Mouse (Mus musculus): ENCODE results near the gene Hemk1. TPM values are rescaled to one million over a fixed set of nuclear protein-coding genes. Genes with fewer than 3 reads are reported as not detected.

Gene Hemk1
- polyA plus RNA-seq (2012; fragmentation: generic; extraction: Trizol) = 14.1 TPM
- long read RNA-seq, experiment 1, transcript Hemk1-201 (11 exons, 2,192 nt) = major isoform, 6 of 18 reads
- long read RNA-seq, experiment 1, partial matches to known transcripts = 6 of 18 reads
- long read RNA-seq, experiment 1, other reads (novel, unspliced or antisense) = 6 of 18 reads
- long read RNA-seq, experiment 2, transcript Hemk1-201 (11 exons, 2,192 nt) = major isoform, 28 of 41 reads
- long read RNA-seq, experiment 2, partial matches to known transcripts = 1 of 41 reads
- long read RNA-seq, experiment 2, other reads (novel, unspliced or antisense) = 11 of 41 reads

GRCm38 (mm10) chr9:107338172-107338883, at the start of gene Hemk1:
Gene Hemk1 (minus strand): TSS chr9:107338350.
- peaks cover 19% of the 10 kb centered on the region for H3K27me3 ChIP-seq (ENCODE audit: control insufficient read depth, insufficient read depth, insufficient read length)
- TF ChIP-seq CTCF (IDR thresholded peaks at IDR 0.05; ENCODE audit: control insufficient read depth, insufficient read depth, insufficient read length) (no peak), MAX (IDR thresholded peaks at IDR 0.05) (no peak), USF1 (IDR thresholded peaks at IDR 0.05; ENCODE audit: low read depth) (no peak), MYOD1 (IDR thresholded peaks at IDR 0.05; ENCODE audit: control insufficient read depth, insufficient read length, low read depth) (no peak), MYOG (IDR thresholded peaks at IDR 0.05; ENCODE audit: control insufficient read depth, extremely low read depth, insufficient read length) (no peak), FOSL1 (IDR thresholded peaks at IDR 0.05; ENCODE audit: insufficient read depth, low read length, poor library complexity, severe bottlenecking) (no peak), CEBPB (IDR thresholded peaks at IDR 0.05; ENCODE audit: low read depth) (no peak)
- H3K79me2 ChIP-seq (ENCODE audit: control insufficient read depth, insufficient read depth) = no peaks in the 10 kb centered on the region
- peak within 1 kb of the TSS; percentile 68 for H3ac ChIP-seq (ENCODE audit: control insufficient read depth, insufficient read length, low read depth)
- H3K4me3 ChIP-seq (ENCODE audit: insufficient read depth, poor library complexity, severe bottlenecking) = peak within 1 kb of the TSS; percentile 56
- no peaks in the 10 kb centered on the region for H3K36me3 ChIP-seq (ENCODE audit: control insufficient read depth, insufficient read depth)
- H3K79me3 ChIP-seq (ENCODE audit: low read depth) = no peaks in the 10 kb centered on the region

- no peak for TF ChIP-seq CTCF (IDR thresholded peaks at IDR 0.05; ENCODE audit: control insufficient read depth, insufficient read depth, insufficient read length)
- TF ChIP-seq USF1 (IDR thresholded peaks at IDR 0.05; ENCODE audit: low read depth) = no peak
- TF ChIP-seq MAX (IDR thresholded peaks at IDR 0.05) = no peak
- TF ChIP-seq CEBPB (IDR thresholded peaks at IDR 0.05; ENCODE audit: low read depth) = no peak
- TF ChIP-seq FOSL1 (IDR thresholded peaks at IDR 0.05; ENCODE audit: insufficient read depth, low read length, poor library complexity, severe bottlenecking) = no peak
- TF ChIP-seq MYOG (IDR thresholded peaks at IDR 0.05; ENCODE audit: control insufficient read depth, extremely low read depth, insufficient read length) = no peak
- no peak for TF ChIP-seq MYOD1 (IDR thresholded peaks at IDR 0.05; ENCODE audit: control insufficient read depth, insufficient read length, low read depth)
- no peaks in the 10 kb centered on the region for H3K79me3 ChIP-seq (ENCODE audit: low read depth)
- H3K36me3 ChIP-seq (ENCODE audit: control insufficient read depth, insufficient read depth) = no peaks in the 10 kb centered on the region
- H3ac ChIP-seq (ENCODE audit: control insufficient read depth, insufficient read length, low read depth) = no peak overlapping the region
- no peak overlapping the region for H3K4me3 ChIP-seq (ENCODE audit: insufficient read depth, poor library complexity, severe bottlenecking)
- no peaks in the 10 kb centered on the region for H3K79me2 ChIP-seq (ENCODE audit: control insufficient read depth, insufficient read depth)
- H3K27me3 ChIP-seq (ENCODE audit: control insufficient read depth, insufficient read depth, insufficient read length) = peaks cover 52% of the 10 kb centered on the region
Measured at GRCm38 (mm10) chr9:107387708-107388107, 49.6 kb upstream of the Hemk1 start.

GRCm38 (mm10) chr9:107386722-107387121, 48.6 kb upstream of the Hemk1 start:
- H3ac ChIP-seq (ENCODE audit: control insufficient read depth, insufficient read length, low read depth) = no peak overlapping the region
- no peaks in the 10 kb centered on the region for H3K79me2 ChIP-seq (ENCODE audit: control insufficient read depth, insufficient read depth)
- H3K4me3 ChIP-seq (ENCODE audit: insufficient read depth, poor library complexity, severe bottlenecking) = no peak overlapping the region
- H3K27me3 ChIP-seq (ENCODE audit: control insufficient read depth, insufficient read depth, insufficient read length) = peaks cover 48% of the 10 kb centered on the region
- H3K36me3 ChIP-seq (ENCODE audit: control insufficient read depth, insufficient read depth) = no peaks in the 10 kb centered on the region
- no peaks in the 10 kb centered on the region for H3K79me3 ChIP-seq (ENCODE audit: low read depth)
- TF ChIP-seq USF1 (IDR thresholded peaks at IDR 0.05; ENCODE audit: low read depth) (no peak), MYOG (IDR thresholded peaks at IDR 0.05; ENCODE audit: control insufficient read depth, extremely low read depth, insufficient read length) (no peak), CTCF (IDR thresholded peaks at IDR 0.05; ENCODE audit: control insufficient read depth, insufficient read depth, insufficient read length) (no peak)

- Histone ChIP-seq H3K4me3 (ENCODE audit: insufficient read depth, poor library complexity, severe bottlenecking) (no peak overlapping the region), H3K79me3 (ENCODE audit: low read depth) (no peaks in the 10 kb centered on the region), H3K27me3 (ENCODE audit: control insufficient read depth, insufficient read depth, insufficient read length) (peaks cover 36% of the 10 kb centered on the region), H3K36me3 (ENCODE audit: control insufficient read depth, insufficient read depth) (no peaks in the 10 kb centered on the region), H3K79me2 (ENCODE audit: control insufficient read depth, insufficient read depth) (no peaks in the 10 kb centered on the region), H3ac (ENCODE audit: control insufficient read depth, insufficient read length, low read depth) (no peak overlapping the region)
- TF ChIP-seq USF1 (IDR thresholded peaks at IDR 0.05; ENCODE audit: low read depth) (no peak), FOSL1 (IDR thresholded peaks at IDR 0.05; ENCODE audit: insufficient read depth, low read length, poor library complexity, severe bottlenecking) (no peak), MAX (IDR thresholded peaks at IDR 0.05) (no peak), MYOD1 (IDR thresholded peaks at IDR 0.05; ENCODE audit: control insufficient read depth, insufficient read length, low read depth) (no peak), CEBPB (IDR thresholded peaks at IDR 0.05; ENCODE audit: low read depth) (no peak), CTCF (IDR thresholded peaks at IDR 0.05; ENCODE audit: control insufficient read depth, insufficient read depth, insufficient read length) (no peak), MYOG (IDR thresholded peaks at IDR 0.05; ENCODE audit: control insufficient read depth, extremely low read depth, insufficient read length) (no peak)
Measured at GRCm38 (mm10) chr9:107384396-107384795, 46.2 kb upstream of the Hemk1 start.

- Histone ChIP-seq H3K79me2 (ENCODE audit: control insufficient read depth, insufficient read depth) (no peaks in the 10 kb centered on the region), H3K79me3 (ENCODE audit: low read depth) (no peaks in the 10 kb centered on the region), H3K4me3 (ENCODE audit: insufficient read depth, poor library complexity, severe bottlenecking) (no peak overlapping the region), H3ac (ENCODE audit: control insufficient read depth, insufficient read length, low read depth) (no peak overlapping the region), H3K27me3 (ENCODE audit: control insufficient read depth, insufficient read depth, insufficient read length) (peaks cover 41% of the 10 kb centered on the region), H3K36me3 (ENCODE audit: control insufficient read depth, insufficient read depth) (no peaks in the 10 kb centered on the region)
- TF ChIP-seq MYOG (IDR thresholded peaks at IDR 0.05; ENCODE audit: control insufficient read depth, extremely low read depth, insufficient read length) (no peak), CTCF (IDR thresholded peaks at IDR 0.05; ENCODE audit: control insufficient read depth, insufficient read depth, insufficient read length) (no peak), FOSL1 (IDR thresholded peaks at IDR 0.05; ENCODE audit: insufficient read depth, low read length, poor library complexity, severe bottlenecking) (no peak), MYOD1 (IDR thresholded peaks at IDR 0.05; ENCODE audit: control insufficient read depth, insufficient read length, low read depth) (no peak), USF1 (IDR thresholded peaks at IDR 0.05; ENCODE audit: low read depth) (no peak), CEBPB (IDR thresholded peaks at IDR 0.05; ENCODE audit: low read depth) (no peak), MAX (IDR thresholded peaks at IDR 0.05) (no peak)
Measured at GRCm38 (mm10) chr9:107381723-107382122, 43.6 kb upstream of the Hemk1 start.

Measured in C2C12 (cell line).